Mouse (Mus musculus) stomach, postnatal 0 days (tissue): Measurements from ENCODE around the gene Dmrtc2.

Experiments
- CTCF ChIP-seq: IDR thresholded peaks from 2 replicates; pipeline ENCODE4 v1.5.1; 2016; ENCODE audit warnings: antibody characterized with exemption, low read depth, mild to moderate bottlenecking, moderate library complexity
- EP300 ChIP-seq: optimal IDR thresholded peaks from 2 replicates; pipeline ENCODE3; 2016; ENCODE audit warnings: antibody characterized with exemption

DNA sequence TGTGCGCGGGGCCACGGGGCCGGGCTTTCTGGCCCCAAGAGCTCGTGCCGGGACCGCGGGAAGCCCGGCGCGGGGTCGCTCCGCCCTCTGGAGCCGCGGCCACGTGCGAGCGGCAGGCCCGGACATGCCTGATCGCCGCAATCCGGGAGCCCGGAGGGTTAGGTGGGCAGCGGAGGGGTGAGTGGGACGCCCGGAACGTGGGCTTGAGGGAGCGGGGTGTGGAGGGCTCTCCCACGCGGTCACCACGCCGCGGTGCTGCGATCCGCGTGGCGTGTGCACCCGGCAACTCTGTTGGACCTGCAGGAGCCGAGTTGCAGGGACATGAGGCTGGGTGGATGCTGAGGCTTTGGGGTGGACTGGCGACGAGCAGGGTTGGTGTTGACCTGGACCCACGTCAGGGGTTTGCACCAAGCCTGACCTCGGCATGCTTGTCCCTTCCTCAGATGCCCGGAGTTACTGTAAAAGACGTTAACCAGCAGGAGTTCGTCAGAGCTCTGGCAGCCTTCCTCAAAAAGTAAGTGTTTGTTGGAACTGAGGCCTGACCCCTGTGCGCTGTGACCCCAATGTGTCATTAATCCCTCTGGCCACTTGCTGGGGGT lies 14.9 kb downstream of the Dmrtc2 start:
- no peak for TF ChIP-seq CTCF
- TF ChIP-seq EP300, result no peak
